In the genomic region with DNA sequence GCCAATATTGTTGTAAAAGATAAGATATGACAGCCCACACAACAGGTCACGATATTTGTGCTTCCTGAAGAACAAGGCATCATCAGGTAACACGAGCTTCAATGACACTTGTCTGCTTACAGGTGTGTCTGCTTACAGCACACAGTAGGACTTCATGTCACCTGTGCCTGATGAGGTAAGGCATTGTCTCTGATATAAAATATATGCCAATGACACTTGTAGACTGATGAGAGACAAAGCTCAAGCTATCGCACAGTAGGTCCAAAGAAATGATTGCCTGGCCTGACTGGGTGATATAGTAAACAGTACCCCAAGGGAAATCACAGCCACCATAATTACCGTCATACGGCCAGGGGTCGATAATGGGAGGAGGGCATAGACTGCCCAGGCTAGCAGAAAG, we compare ENCODE assay signal across 35 mouse cellular contexts.
"Had no signal": no experiment of that assay in that cellular context is flagged by ENCODE, and none has a peak within 500 bp of the region (broad histone marks: within the 10 kb centered on the region; RNA-seq: fewer than 3 reads in every experiment).

No protein-coding gene starts in this region.

- H3K9ac ChIP-seq: heart, embryonic 12.5 days; heart, embryonic 13.5 days; heart, embryonic 15.5 days; hindbrain, embryonic 12.5 days; hindbrain, embryonic 13.5 days; hindbrain, embryonic 14.5 days; hindbrain, embryonic 15.5 days; intestine, embryonic 15.5 days; kidney, embryonic 15.5 days had no signal

- H3K4me2 ChIP-seq: heart, embryonic 11.5 days; heart, embryonic 12.5 days; heart, embryonic 13.5 days; heart, embryonic 15.5 days; hindbrain, embryonic 12.5 days; hindbrain, embryonic 13.5 days; hindbrain, embryonic 14.5 days; hindbrain, embryonic 15.5 days; intestine, embryonic 15.5 days; kidney, embryonic 15.5 days had no signal

- H3K9me3 ChIP-seq: heart, embryonic 12.5 days; heart, embryonic 13.5 days; heart, embryonic 15.5 days; hindbrain, embryonic 10.5 days; hindbrain, embryonic 12.5 days; hindbrain, embryonic 13.5 days; hindbrain, embryonic 15.5 days; intestine, embryonic 15.5 days; kidney, embryonic 15.5 days had no signal

- H3K36me3 ChIP-seq: heart, embryonic 12.5 days; heart, embryonic 13.5 days; heart, embryonic 15.5 days; hindbrain, embryonic 12.5 days; hindbrain, embryonic 13.5 days; hindbrain, embryonic 15.5 days; intestine, embryonic 15.5 days; kidney, embryonic 15.5 days had no signal

- ATAC-seq: hindbrain, embryonic 16.5 days; hindbrain, postnatal 0 days; inflammation-experienced regulatory T-cells, adult 6 months; intestine, embryonic 15.5 days; intestine, embryonic 16.5 days; intestine, postnatal 0 days had no signal

- H3K27me3 ChIP-seq: heart, embryonic 12.5 days; heart, embryonic 13.5 days; heart, embryonic 15.5 days; hindbrain, embryonic 12.5 days; hindbrain, embryonic 13.5 days; hindbrain, embryonic 15.5 days; intestine, embryonic 15.5 days; kidney, embryonic 15.5 days had no signal

- DNase-seq: heart, postnatal 10 days; heart, postnatal 14 days; heart, postnatal 36 days; heart, postnatal 4 days; kidney, adult 11 months; kidney, adult 18-20 months; kidney, adult 2 months; kidney, adult 8-10 months; kidney, adult 9 months; kidney, postnatal 10 days; kidney, postnatal 14 days; kidney, postnatal 25 days; kidney, postnatal 36 days; kidney, postnatal 4 days; layer of hippocampus, adult 9-11 months; layer of hippocampus, postnatal 36 days had no signal

- H3K4me3 ChIP-seq: heart, embryonic 12.5 days; heart, embryonic 13.5 days; heart, embryonic 15.5 days; hindbrain, embryonic 10.5 days; hindbrain, embryonic 12.5 days; hindbrain, embryonic 13.5 days; hindbrain, embryonic 15.5 days; intestine, embryonic 15.5 days; kidney, embryonic 15.5 days; layer of hippocampus, adult 2 months; left cerebral cortex, adult 2 months had no signal

- H3K27ac ChIP-seq: heart, embryonic 13.5 days; heart, embryonic 15.5 days; hindbrain, embryonic 10.5 days; hindbrain, embryonic 12.5 days; hindbrain, embryonic 13.5 days; hindbrain, embryonic 14.5 days; hindbrain, embryonic 15.5 days; hindbrain, postnatal 0 days; intestine, embryonic 15.5 days; kidney, embryonic 15.5 days; kidney, postnatal 0 days; layer of hippocampus, adult 2 months; left cerebral cortex, adult 2 months had no signal
